Mouse (Mus musculus): ENCODE data around the gene Ankdd1b. TPM values are rescaled to one million over a fixed set of nuclear protein-coding genes. Genes with fewer than 3 reads are reported as not detected.

Ankdd1b gene
- polyA plus RNA-seq, 1 experiment = 0.33 TPM

GRCm38 (mm10) chr13:96424496-96425274, 46.3 kb downstream of the Ankdd1b start:
- Histone ChIP-seq H3K27ac (ENCODE audit: insufficient read depth, low read length) (no peak overlapping the region), H3K27me3 (ENCODE audit: control insufficient read depth, insufficient read depth, low read length) (no peaks in the 10 kb centered on the region), H3K4me3 (replicated peaks; ENCODE audit: insufficient read depth, low read depth, low read length) (no peak overlapping the region), H3K4me1 (ENCODE audit: control insufficient read depth, insufficient read depth, low read length) (no peaks in the 10 kb centered on the region)
- 84% methylated on average over 12 of the region's 12 CpGs for WGBS
- no peak for DNase-seq
- TF ChIP-seq POLR2A (IDR thresholded peaks at IDR 0.05; ENCODE audit: borderline replicate concordance, insufficient read depth, low read length) (no peak), CTCF (IDR thresholded peaks at IDR 0.05; ENCODE audit: borderline replicate concordance, insufficient read depth, low read depth, low read length) (no peak)

- H3K27me3 ChIP-seq (ENCODE audit: control insufficient read depth, insufficient read depth, low read length) = no peaks in the 10 kb centered on the region
- no peak overlapping the region for H3K27ac ChIP-seq (ENCODE audit: insufficient read depth, low read length)
- H3K4me1 ChIP-seq (ENCODE audit: control insufficient read depth, insufficient read depth, low read length) = no peaks in the 10 kb centered on the region
- no peak overlapping the region for H3K4me3 ChIP-seq (replicated peaks; ENCODE audit: insufficient read depth, low read depth, low read length)
- no peak for DNase-seq
- TF ChIP-seq POLR2A (IDR thresholded peaks at IDR 0.05; ENCODE audit: borderline replicate concordance, insufficient read depth, low read length) = no peak
- TF ChIP-seq CTCF (IDR thresholded peaks at IDR 0.05; ENCODE audit: borderline replicate concordance, insufficient read depth, low read depth, low read length) = no peak
Observed at GRCm38 (mm10) chr13:96421230-96421629, 49.8 kb downstream of the Ankdd1b start.

- DNase-seq = no peak
- Histone ChIP-seq H3K27ac (ENCODE audit: insufficient read depth, low read length) (no peak overlapping the region), H3K4me1 (ENCODE audit: control insufficient read depth, insufficient read depth, low read length) (no peaks in the 10 kb centered on the region), H3K27me3 (ENCODE audit: control insufficient read depth, insufficient read depth, low read length) (no peaks in the 10 kb centered on the region), H3K4me3 (replicated peaks; ENCODE audit: insufficient read depth, low read depth, low read length) (no peak overlapping the region)
- 86% methylated on average over 4 of the region's 4 CpGs for WGBS
- no peak for TF ChIP-seq POLR2A (IDR thresholded peaks at IDR 0.05; ENCODE audit: borderline replicate concordance, insufficient read depth, low read length)
- no peak for TF ChIP-seq CTCF (IDR thresholded peaks at IDR 0.05; ENCODE audit: borderline replicate concordance, insufficient read depth, low read depth, low read length)
Observed at GRCm38 (mm10) chr13:96418487-96418886, 52.5 kb downstream of the Ankdd1b start.

GRCm38 (mm10) chr13:96417261-96417813, 53.7 kb downstream of the Ankdd1b start:
- TF ChIP-seq CTCF (IDR thresholded peaks at IDR 0.05; ENCODE audit: borderline replicate concordance, insufficient read depth, low read depth, low read length) = no peak
- no peak for TF ChIP-seq POLR2A (IDR thresholded peaks at IDR 0.05; ENCODE audit: borderline replicate concordance, insufficient read depth, low read length)
- no peak overlapping the region for H3K4me3 ChIP-seq (replicated peaks; ENCODE audit: insufficient read depth, low read depth, low read length)
- 90% methylated on average over 5 of the region's 5 CpGs for WGBS
- no peak for DNase-seq
- H3K27me3 ChIP-seq (ENCODE audit: control insufficient read depth, insufficient read depth, low read length) = no peaks in the 10 kb centered on the region
- H3K27ac ChIP-seq (ENCODE audit: insufficient read depth, low read length) = no peak overlapping the region
- no peaks in the 10 kb centered on the region for H3K4me1 ChIP-seq (ENCODE audit: control insufficient read depth, insufficient read depth, low read length)

GRCm38 (mm10) chr13:96416380-96416779, 54.6 kb downstream of the Ankdd1b start:
- TF ChIP-seq POLR2A (IDR thresholded peaks at IDR 0.05; ENCODE audit: borderline replicate concordance, insufficient read depth, low read length) (no peak), CTCF (IDR thresholded peaks at IDR 0.05; ENCODE audit: borderline replicate concordance, insufficient read depth, low read depth, low read length) (no peak)
- no peak overlapping the region for H3K27ac ChIP-seq (ENCODE audit: insufficient read depth, low read length)
- WGBS = 92% methylated on average over 8 of the region's 8 CpGs
- no peak overlapping the region for H3K4me3 ChIP-seq (replicated peaks; ENCODE audit: insufficient read depth, low read depth, low read length)
- no peaks in the 10 kb centered on the region for H3K4me1 ChIP-seq (ENCODE audit: control insufficient read depth, insufficient read depth, low read length)
- no peaks in the 10 kb centered on the region for H3K27me3 ChIP-seq (ENCODE audit: control insufficient read depth, insufficient read depth, low read length)
- no peak for DNase-seq

- Histone ChIP-seq H3K27ac (ENCODE audit: insufficient read depth, low read length) (no peak overlapping the region), H3K27me3 (ENCODE audit: control insufficient read depth, insufficient read depth, low read length) (no peaks in the 10 kb centered on the region), H3K4me1 (ENCODE audit: control insufficient read depth, insufficient read depth, low read length) (no peaks in the 10 kb centered on the region), H3K4me3 (replicated peaks; ENCODE audit: insufficient read depth, low read depth, low read length) (no peak overlapping the region)
- WGBS = 87% methylated on average over 6 of the region's 6 CpGs
- TF ChIP-seq POLR2A (IDR thresholded peaks at IDR 0.05; ENCODE audit: borderline replicate concordance, insufficient read depth, low read length) (no peak), CTCF (IDR thresholded peaks at IDR 0.05; ENCODE audit: borderline replicate concordance, insufficient read depth, low read depth, low read length) (no peak)
- no peak for DNase-seq
Observed at GRCm38 (mm10) chr13:96414384-96414783, 56.6 kb downstream of the Ankdd1b start.

- TF ChIP-seq POLR2A (IDR thresholded peaks at IDR 0.05; ENCODE audit: borderline replicate concordance, insufficient read depth, low read length) = no peak
- TF ChIP-seq CTCF (IDR thresholded peaks at IDR 0.05; ENCODE audit: borderline replicate concordance, insufficient read depth, low read depth, low read length) = no peak
- Histone ChIP-seq H3K4me3 (replicated peaks; ENCODE audit: insufficient read depth, low read depth, low read length) (no peak overlapping the region), H3K27ac (ENCODE audit: insufficient read depth, low read length) (no peak overlapping the region), H3K4me1 (ENCODE audit: control insufficient read depth, insufficient read depth, low read length) (no peaks in the 10 kb centered on the region), H3K27me3 (ENCODE audit: control insufficient read depth, insufficient read depth, low read length) (no peaks in the 10 kb centered on the region)
- no peak for DNase-seq
- WGBS = 92% methylated on average over 1 of the region's 1 CpGs
Observed at GRCm38 (mm10) chr13:96408786-96409185, 62.2 kb downstream of the Ankdd1b start.

- DNase-seq = peak in 1 of 2 experiments; percentile 25
- Histone ChIP-seq H3K27ac (ENCODE audit: insufficient read depth, low read length) (no peak overlapping the region), H3K27me3 (ENCODE audit: control insufficient read depth, insufficient read depth, low read length) (no peaks in the 10 kb centered on the region), H3K4me1 (ENCODE audit: control insufficient read depth, insufficient read depth, low read length) (no peaks in the 10 kb centered on the region), H3K4me3 (replicated peaks; ENCODE audit: insufficient read depth, low read depth, low read length) (no peak overlapping the region)
- TF ChIP-seq CTCF (IDR thresholded peaks at IDR 0.05; ENCODE audit: borderline replicate concordance, insufficient read depth, low read depth, low read length) (peak; percentile 62; the same call in 1 of the 2 replicates), POLR2A (IDR thresholded peaks at IDR 0.05; ENCODE audit: borderline replicate concordance, insufficient read depth, low read length) (no peak)
- WGBS = 33% methylated on average over 4 of the region's 4 CpGs
Observed at GRCm38 (mm10) chr13:96407040-96407439, 64.0 kb downstream of the Ankdd1b start.

All from cerebellum, adult 2 months (tissue).